Mouse (Mus musculus) lung, postnatal 0 days (tissue): Measurements from ENCODE around the gene Selenom. TPM values are rescaled to one million over a fixed set of nuclear protein-coding genes. Genes with fewer than 3 reads are reported as not detected.

Experiments used
- ATAC-seq: fragments of 200-750 bp; cut with Nextera tagmentation; 2 replicates; pipeline ENCODE4 v1.8.0; 2017; ENCODE audit warnings: moderate library complexity
- DNase-seq: peaks from one replicate; pipeline ENCODE4 v3.0.0-alpha.2; 2016; ENCODE audit warnings: low spot score
- H3K27ac ChIP-seq: fragments of 300-500 bp; sonication (generic); 2 replicates; pipeline ENCODE4 v1.5.1; 2014; ENCODE audit warnings: antibody characterized with exemption, mild to moderate bottlenecking, low read length, mixed read lengths
- H3K27me3 ChIP-seq: fragments of 300-500 bp; sonication (generic); replicated peaks from 2 replicates; pipeline ENCODE4 v1.6.1; 2014; ENCODE audit warnings: low read length, mixed read lengths; ENCODE audit not compliant: insufficient read depth
- H3K36me3 ChIP-seq: fragments of 300-500 bp; sonication (generic); 2 replicates; pipeline ENCODE4 v1.6.1; 2014; ENCODE audit warnings: low read length, mixed read lengths; ENCODE audit not compliant: insufficient read depth
- H3K4me1 ChIP-seq: fragments of 300-500 bp; sonication (generic); 2 replicates; pipeline ENCODE4 v1.6.1; 2014; ENCODE audit warnings: antibody characterized with exemption, low read depth, low read length, mixed read lengths; ENCODE audit not compliant: insufficient read depth
- H3K4me2 ChIP-seq: fragments of 300-500 bp; sonication (generic); replicated peaks from 2 replicates; pipeline ENCODE4 v1.6.1; 2014; ENCODE audit warnings: low read depth, mild to moderate bottlenecking, low read length, moderate library complexity, mixed read lengths
- H3K4me3 ChIP-seq: fragments of 300-500 bp; sonication (generic); 2 replicates; pipeline ENCODE4 v1.5.1; 2014; ENCODE audit warnings: low read depth, low read length
- H3K9ac ChIP-seq: fragments of 300-500 bp; sonication (generic); replicated peaks from 2 replicates; pipeline ENCODE4 v1.6.1; 2014; ENCODE audit warnings: low read depth, mild to moderate bottlenecking
- H3K9me3 ChIP-seq: fragments of 300-500 bp; sonication (generic); 2 replicates; pipeline ENCODE4 v1.6.1; 2016; ENCODE audit warnings: low read length, mixed read lengths
- CTCF ChIP-seq: IDR thresholded peaks from 2 replicates; pipeline ENCODE4 v1.5.1; 2016; ENCODE audit warnings: antibody characterized with exemption, mild to moderate bottlenecking
- EP300 ChIP-seq: IDR thresholded peaks from 2 replicates; pipeline ENCODE4 v1.6.1; 2016; ENCODE audit warnings: antibody characterized with exemption, mild to moderate bottlenecking, control low read depth
- WGBS: fragments of 180-500 bp; shearing (Covaris S2); extraction: QIAGEN DNeasy Blood & Tissue Kit; methylation state at CpG from one replicate; pipeline ENCODE4 v1.1.7; 2014; 5-methylcytosine and 5-hydroxymethylcytosine counted together
- polyA plus RNA-seq: library from polyadenylated mRNA; unstranded; fragments of >200 nt; fragmentation: Nextera tagmentation; extraction: Ambion mirVana; gene quantifications from 2 replicates; pipeline ENCODE4 v1.2.1, GENCODE M21; 2015

Gene Selenom
- polyA plus RNA-seq, 1 experiment from 2014 or later = 60.8 TPM

- WGBS = 84% methylated on average over 16 of the region's 16 CpGs
- Histone ChIP-seq H3K4me1 (peaks cover 20% of the 10 kb centered on the region; the same call in 1 of the 2 replicates), H3K4me2 (no peak overlapping the region), H3K27ac (no peak overlapping the region), H3K9me3 (no peaks in the 10 kb centered on the region), H3K27me3 (no peaks in the 10 kb centered on the region), H3K4me3 (no peak overlapping the region), H3K9ac (no peak overlapping the region), H3K36me3 (peaks cover 28% of the 10 kb centered on the region)
- TF ChIP-seq CTCF = no peak
- no peak for TF ChIP-seq EP300
- no peak for ATAC-seq
- DNase-seq = no peak
Measured at GRCm38 (mm10) chr11:3532101-3532931, 17.8 kb downstream of the Selenom start.

GRCm38 (mm10) chr11:3533406-3533932, 19.0 kb downstream of the Selenom start:
- no peak overlapping the region for H3K9ac ChIP-seq
- ATAC-seq (no peak), DNase-seq (no peak)
- H3K27me3 ChIP-seq = no peaks in the 10 kb centered on the region
- no peak overlapping the region for H3K4me3 ChIP-seq
- H3K4me2 ChIP-seq = no peak overlapping the region
- no peak overlapping the region for H3K27ac ChIP-seq
- H3K36me3 ChIP-seq = peaks cover 23% of the 10 kb centered on the region
- WGBS = 90% methylated on average over 17 of the region's 17 CpGs
- no peaks in the 10 kb centered on the region for H3K9me3 ChIP-seq
- H3K4me1 ChIP-seq = peaks cover 22% of the 10 kb centered on the region; the same call in 1 of the 2 replicates
- no peak for TF ChIP-seq CTCF

- TF ChIP-seq EP300 = no peak
- no peak for TF ChIP-seq CTCF
- Histone ChIP-seq H3K9me3 (no peaks in the 10 kb centered on the region), H3K4me1 (peaks cover 25% of the 10 kb centered on the region), H3K9ac (no peak overlapping the region), H3K27me3 (no peaks in the 10 kb centered on the region), H3K36me3 (peaks cover 15% of the 10 kb centered on the region), H3K4me2 (peak overlapping the region; percentile 82), H3K27ac (peak overlapping the region; percentile 93; the same call in 1 of the 2 replicates), H3K4me3 (no peak overlapping the region)
- peak; percentile 32 for DNase-seq
- WGBS = 16% methylated on average over 8 of the region's 8 CpGs
- ATAC-seq = peak; percentile 3; the same call in 1 of the 2 replicates
Measured at GRCm38 (mm10) chr11:3534956-3535355, 20.5 kb downstream of the Selenom start.

GRCm38 (mm10) chr11:3535406-3535986, 21.0 kb downstream of the Selenom start:
- peak; percentile 84 for ATAC-seq

GRCm38 (mm10) chr11:3536082-3536481, 21.6 kb downstream of the Selenom start:
- peak overlapping the region; percentile 93 for H3K27ac ChIP-seq
- no peak for ATAC-seq
- peak overlapping the region; percentile 82 for H3K4me2 ChIP-seq
- H3K4me1 ChIP-seq = peaks cover 25% of the 10 kb centered on the region
- H3K9me3 ChIP-seq = no peaks in the 10 kb centered on the region
- DNase-seq = no peak
- peak overlapping the region; percentile 24 for H3K9ac ChIP-seq
- H3K27me3 ChIP-seq = no peaks in the 10 kb centered on the region
- peak overlapping the region; percentile 45 for H3K4me3 ChIP-seq
- peaks cover 11% of the 10 kb centered on the region; the same call in 1 of the 2 replicates for H3K36me3 ChIP-seq
- TF ChIP-seq CTCF (no peak), EP300 (no peak)
- WGBS = 32% methylated on average over 5 of the region's 5 CpGs

More at GRCm38 (mm10) chr11:3535406-3535986, 21.0 kb downstream of the Selenom start:
- Histone ChIP-seq H3K4me3 (peak overlapping the region; percentile 45), H3K4me2 (peak overlapping the region; percentile 82), H3K27me3 (no peaks in the 10 kb centered on the region), H3K9ac (peak overlapping the region; percentile 24), H3K9me3 (no peaks in the 10 kb centered on the region), H3K27ac (peak overlapping the region; percentile 93), H3K4me1 (peaks cover 25% of the 10 kb centered on the region), H3K36me3 (peaks cover 15% of the 10 kb centered on the region)
- 2% methylated on average over 30 of the region's 36 CpGs for WGBS
- DNase-seq = peak; percentile 98
- peak; percentile 94 for TF ChIP-seq CTCF
- TF ChIP-seq EP300 = peak; percentile 76

- peak; percentile 64 for DNase-seq
- no peak for ATAC-seq
- H3K27ac ChIP-seq = peak overlapping the region; percentile 43
- 78% methylated on average over 5 of the region's 5 CpGs for WGBS
- H3K9me3 ChIP-seq = no peaks in the 10 kb centered on the region
- no peak overlapping the region for H3K9ac ChIP-seq
- H3K27me3 ChIP-seq = no peaks in the 10 kb centered on the region
- TF ChIP-seq CTCF = no peak
- peaks cover 3% of the 10 kb centered on the region; the same call in 1 of the 2 replicates for H3K36me3 ChIP-seq
- H3K4me3 ChIP-seq = no peak overlapping the region
- H3K4me1 ChIP-seq = peaks cover 25% of the 10 kb centered on the region
- H3K4me2 ChIP-seq = peak overlapping the region; percentile 82
Measured at GRCm38 (mm10) chr11:3536745-3537333, 22.4 kb downstream of the Selenom start.
